Mouse (Mus musculus) T-helper 17 cell (primary cell): ENCODE data around the gene Mtmr3.
"Not testable (repeated sequence)": the region's sequence is repeated elsewhere in the genome, so short reads cannot be mapped to it uniquely, and the experiment has no call there.

Experiments
- in situ Hi-C, 2 experiments: fragments of 300-600 bp; cut with MboI, MseI; formaldehyde crosslinking; loops; 1 replicate in 1 of 2; 2 replicates in 1 of 2; pipeline ENCODE4 v1.15.1; 2025; ENCODE audit warnings: high pct_unique_total_duplicates in 2 of 2

Gene Mtmr3

DNA sequence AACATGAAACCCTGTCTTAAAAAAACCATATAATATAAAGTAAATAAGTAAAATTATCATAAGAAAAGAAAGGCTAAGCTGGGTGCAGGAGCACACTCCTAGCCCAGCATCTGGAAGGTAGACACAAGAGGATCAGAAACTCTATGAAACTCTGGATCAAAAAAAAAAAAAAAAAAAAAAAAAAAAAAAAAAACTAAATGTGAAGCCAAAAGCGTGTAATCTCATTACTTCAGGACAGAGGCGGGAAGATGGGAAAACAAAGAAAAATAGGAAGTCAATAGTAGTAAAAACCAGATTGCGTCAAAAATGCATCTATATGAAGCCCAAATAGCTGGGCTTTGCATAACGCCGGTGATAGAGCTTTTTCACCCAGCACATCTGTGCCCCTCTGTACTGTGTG, 7.2 kb upstream of the Mtmr3 start:
- in situ Hi-C loops = no loop called here

- in situ Hi-C loops = no loop called here
Measured at GRCm38 (mm10) chr11:4599916-4600315, 5.3 kb upstream of the Mtmr3 start.

- in situ Hi-C loops = no loop called here
Measured at GRCm38 (mm10) chr11:4598411-4598810, 3.7 kb upstream of the Mtmr3 start.

- in situ Hi-C loops = no loop called here
Measured at GRCm38 (mm10) chr11:4593849-4594607, 635 bp downstream of the Mtmr3 start.

- in situ Hi-C loops = no loop called here
Measured at GRCm38 (mm10) chr11:4593491-4593848, 1.2 kb downstream of the Mtmr3 start.

DNA sequence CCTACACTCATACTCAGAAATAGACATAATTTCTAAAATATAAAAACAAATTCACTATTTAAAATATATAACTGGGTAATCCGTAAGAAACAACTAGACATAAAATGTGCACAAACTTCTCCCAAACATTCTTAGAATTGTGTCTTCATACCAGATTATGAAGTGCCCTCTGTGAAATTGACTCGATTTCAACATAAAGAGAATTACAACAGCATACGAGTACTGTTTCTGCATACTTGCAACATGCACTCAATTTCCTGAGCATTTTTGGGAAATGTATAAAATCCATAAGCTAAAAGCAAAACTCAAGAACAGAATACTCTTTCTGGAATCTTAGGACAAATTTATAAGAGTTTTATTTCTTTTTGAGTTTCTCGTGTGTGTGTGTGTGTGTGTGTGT, 2.9 kb downstream of the Mtmr3 start:
- in situ Hi-C loops = no loop called here

DNA sequence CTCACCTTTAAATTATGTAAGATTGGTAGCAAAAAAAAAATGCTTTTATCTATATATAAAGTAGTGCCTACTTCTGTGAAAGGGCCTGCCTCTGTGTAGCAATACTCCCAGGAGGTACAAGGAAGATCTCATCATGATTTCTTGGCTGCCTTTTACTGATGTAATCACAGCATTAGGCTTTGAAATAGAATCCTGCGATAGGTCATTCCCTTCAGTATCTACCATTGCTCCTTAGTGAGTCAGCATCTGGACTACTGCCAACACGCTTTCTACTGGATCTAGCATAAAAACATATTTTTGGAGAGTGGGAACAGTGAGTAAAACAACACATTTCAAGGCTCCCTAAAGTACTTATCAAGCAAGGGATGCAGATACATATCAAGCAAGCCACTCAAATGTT, 16.0 kb downstream of the Mtmr3 start:
- in situ Hi-C loops = no loop called here

DNA sequence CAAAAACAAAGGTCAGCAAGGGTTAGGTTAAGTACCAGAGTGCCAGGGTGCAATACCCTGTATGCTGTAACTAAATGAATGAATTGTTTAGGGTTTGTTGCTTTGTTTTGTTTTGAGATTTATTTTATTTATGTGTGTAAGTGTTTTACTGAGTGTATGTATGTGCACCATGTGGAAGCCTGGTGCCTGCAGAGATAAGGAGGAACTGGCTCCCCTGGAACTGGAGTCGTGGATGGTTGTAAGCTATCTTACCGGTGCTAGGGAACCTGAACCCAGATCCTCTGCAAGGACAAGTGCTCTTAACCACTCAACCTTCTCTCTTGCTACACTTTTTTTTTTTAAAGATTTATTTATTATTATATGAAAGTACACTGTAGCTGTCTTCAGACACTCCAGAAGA, 17.6 kb downstream of the Mtmr3 start:
- in situ Hi-C loops = no loop called here

DNA sequence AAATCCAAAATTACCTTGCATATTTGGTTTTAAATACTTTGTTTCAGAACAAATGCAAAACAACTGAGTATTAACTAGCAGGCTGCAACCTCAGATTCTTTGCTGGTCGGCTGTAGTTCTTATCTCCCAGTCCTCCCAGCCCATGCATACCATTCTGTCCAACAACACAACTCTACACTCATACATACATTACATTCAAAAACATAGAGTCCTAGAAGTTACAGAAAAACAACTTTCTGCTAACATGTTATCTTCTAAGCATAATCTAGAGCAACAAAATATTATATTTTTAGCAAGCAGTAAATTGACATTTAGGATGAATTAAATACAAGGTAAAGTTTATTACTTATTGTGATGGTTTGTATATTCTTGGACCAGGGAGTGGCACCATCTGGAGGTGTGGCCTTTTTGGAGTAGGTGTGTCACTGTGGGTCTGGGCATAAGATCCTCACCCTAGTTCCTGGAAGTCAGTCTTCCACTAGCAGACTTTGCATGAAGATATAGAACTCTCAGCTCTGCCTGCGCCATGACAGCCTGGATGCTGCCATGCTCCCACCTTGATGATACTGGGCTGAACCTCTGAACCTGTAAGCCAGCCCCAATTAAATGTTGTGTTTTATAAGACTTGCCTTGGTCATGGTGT, 18.5 kb downstream of the Mtmr3 start:
- in situ Hi-C loops = not testable (repeated sequence)

DNA sequence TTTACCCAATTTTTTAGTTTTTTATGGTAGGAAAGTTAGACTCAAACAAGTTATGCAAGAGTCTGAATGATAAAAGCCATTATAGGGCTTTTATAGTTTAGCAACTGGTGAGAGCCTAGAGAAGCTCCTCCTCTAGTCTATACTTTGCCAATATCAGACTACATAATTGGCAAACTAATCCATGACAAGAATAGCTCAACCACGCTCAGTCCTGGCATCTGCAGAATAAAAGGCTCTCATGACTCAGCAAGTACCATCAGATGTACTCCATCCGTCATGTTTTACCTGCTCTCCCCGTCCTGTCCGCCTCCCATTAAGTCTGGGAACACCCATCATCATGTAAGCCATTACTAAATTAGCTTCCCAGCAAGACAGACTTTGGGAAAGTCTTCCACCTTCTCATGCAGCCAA, 23.2 kb downstream of the Mtmr3 start:
- in situ Hi-C loops = no loop called here

- in situ Hi-C loops = no loop called here
Measured at GRCm38 (mm10) chr11:4566333-4566732, 28.3 kb downstream of the Mtmr3 start.

- in situ Hi-C loops = no loop called here
Measured at GRCm38 (mm10) chr11:4565545-4565944, 29.1 kb downstream of the Mtmr3 start.

DNA sequence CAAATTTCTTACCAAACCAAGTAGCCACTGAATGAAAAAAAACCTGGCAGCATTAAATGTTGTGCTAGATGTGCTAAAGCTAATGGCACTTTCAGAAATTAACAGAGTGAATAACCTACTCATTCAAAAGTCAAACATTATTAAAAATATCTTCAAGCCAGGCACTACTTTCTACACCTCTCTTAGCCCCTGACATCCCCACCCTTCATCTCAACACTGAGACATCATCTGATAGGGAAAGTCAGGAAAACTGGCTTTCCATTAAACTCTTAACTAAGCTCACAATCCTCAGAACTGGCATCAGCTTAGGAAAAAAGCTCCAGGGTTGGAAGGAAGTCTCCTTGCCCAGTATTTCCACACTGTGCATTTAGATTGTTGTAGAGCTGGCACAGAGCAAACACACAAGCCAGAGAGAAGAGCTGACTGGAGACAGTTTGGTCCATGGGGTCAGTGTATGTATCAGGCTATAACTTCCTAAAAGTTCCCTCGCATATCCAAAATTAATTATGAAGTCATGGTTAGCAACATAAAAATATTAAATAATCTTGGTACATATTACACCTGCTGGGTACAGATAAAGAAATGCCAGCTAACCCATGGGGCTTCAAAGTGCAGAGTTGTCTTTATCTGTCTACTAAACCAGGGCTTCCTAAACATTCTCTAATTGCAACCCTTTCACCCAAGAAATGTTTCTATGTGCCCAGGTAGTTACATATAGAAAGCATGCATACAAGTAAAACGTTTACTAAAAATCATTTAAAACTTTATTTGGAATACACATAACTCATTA, 41.2 kb downstream of the Mtmr3 start:
- in situ Hi-C loops = no loop called here

GRCm38 (mm10) chr11:4547569-4547968, 47.1 kb downstream of the Mtmr3 start:
- in situ Hi-C loops = no loop called here

GRCm38 (mm10) chr11:4545976-4546375, 48.7 kb downstream of the Mtmr3 start:
- in situ Hi-C loops = no loop called here

DNA sequence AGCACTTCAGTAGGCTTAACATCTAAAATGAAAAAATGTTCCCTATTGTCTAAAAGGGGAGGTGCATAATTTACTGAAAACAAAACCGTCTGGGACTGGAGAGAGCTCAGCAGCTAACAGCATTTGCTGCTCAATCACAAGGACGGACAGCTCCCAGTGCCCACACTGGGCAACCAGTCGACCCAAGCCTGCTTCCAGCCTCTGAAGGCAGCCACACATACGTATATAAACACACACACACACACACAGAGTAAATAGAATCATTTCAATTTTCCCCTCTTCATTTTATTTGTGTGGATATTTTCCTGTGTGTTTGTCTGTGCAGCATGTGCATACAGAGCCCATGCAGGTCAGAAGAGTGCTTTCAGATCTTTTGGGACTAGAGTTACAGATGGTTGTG, 49.3 kb downstream of the Mtmr3 start:
- in situ Hi-C loops = no loop called here

DNA sequence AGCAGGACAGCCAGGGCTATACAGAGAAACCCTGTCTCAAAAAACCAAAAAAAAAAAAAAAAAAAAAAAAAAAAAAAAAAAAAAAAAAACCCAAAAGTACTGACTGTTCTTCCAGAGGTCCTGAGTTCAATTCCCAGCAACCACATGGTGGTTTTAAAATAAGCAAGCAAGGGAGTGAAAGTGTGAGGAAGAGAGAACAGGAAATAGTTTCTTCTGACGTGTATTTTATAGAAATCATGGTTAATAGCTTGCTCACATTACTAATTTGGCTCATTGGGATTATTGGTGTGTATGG, 50.1 kb downstream of the Mtmr3 start:
- in situ Hi-C loops = not testable (repeated sequence)

- in situ Hi-C loops = no loop called here
Measured at GRCm38 (mm10) chr11:4543746-4544626, 50.7 kb downstream of the Mtmr3 start.

- in situ Hi-C loops = no loop called here
Measured at GRCm38 (mm10) chr11:4543040-4543551, 51.6 kb downstream of the Mtmr3 start.

DNA sequence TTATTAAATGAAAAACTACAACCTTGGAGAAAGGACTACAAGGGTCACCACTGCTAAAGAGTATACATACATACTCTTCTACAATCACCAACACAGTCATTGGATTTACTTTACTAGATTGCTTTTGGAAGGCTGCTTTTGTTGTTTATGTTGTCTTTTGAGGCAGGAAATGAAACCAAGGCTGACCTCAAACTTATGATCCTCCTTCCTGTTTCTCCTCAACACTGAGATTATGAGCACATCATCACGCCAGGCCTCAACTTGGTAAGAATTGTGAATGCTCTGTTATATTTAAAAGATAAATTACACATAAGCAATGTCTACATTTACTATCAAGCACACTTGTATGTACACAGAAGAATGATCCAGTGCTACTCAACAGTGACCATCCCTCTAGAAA, 58.0 kb downstream of the Mtmr3 start:
- in situ Hi-C loops = no loop called here

DNA sequence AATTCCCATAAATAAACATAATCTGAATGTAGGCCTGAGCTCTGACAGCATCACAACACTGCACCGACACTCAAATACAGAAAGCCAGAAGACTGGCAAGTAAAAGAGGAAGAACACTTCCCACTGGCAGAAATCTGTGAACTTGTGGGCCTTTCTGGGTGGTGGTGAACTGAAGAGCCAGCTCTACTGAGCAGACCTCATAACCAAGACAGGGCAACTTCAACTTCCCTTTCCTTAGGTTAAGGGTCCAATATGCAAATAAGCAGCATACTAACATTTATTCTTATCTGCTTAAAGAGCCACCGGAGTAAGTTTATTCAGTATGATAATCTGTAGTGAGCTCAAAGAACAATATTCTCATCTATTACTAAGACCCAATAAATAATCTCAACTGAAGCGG, 67.5 kb downstream of the Mtmr3 start:
- in situ Hi-C loops = no loop called here
